Mouse (Mus musculus): Measurements from ENCODE around the gene Trmt10c.

GRCm38 (mm10) chr16:56068523-56069070, 31.0 kb upstream of the Trmt10c start:
- TF ChIP-seq CTCF (IDR thresholded peaks at IDR 0.05; ENCODE audit: low read depth) (no peak), EP300 (IDR thresholded peaks at IDR 0.05; ENCODE audit: low read depth) (no peak)
